Mouse (Mus musculus) testis, postnatal 14 days (tissue): Measurements from ENCODE around the gene Pafah1b2.

Experiments
- DNase-seq: peaks from one replicate; pipeline ENCODE4 v3.0.0; 2021; ENCODE audit warnings: low spot score

The Pafah1b2 gene

DNA sequence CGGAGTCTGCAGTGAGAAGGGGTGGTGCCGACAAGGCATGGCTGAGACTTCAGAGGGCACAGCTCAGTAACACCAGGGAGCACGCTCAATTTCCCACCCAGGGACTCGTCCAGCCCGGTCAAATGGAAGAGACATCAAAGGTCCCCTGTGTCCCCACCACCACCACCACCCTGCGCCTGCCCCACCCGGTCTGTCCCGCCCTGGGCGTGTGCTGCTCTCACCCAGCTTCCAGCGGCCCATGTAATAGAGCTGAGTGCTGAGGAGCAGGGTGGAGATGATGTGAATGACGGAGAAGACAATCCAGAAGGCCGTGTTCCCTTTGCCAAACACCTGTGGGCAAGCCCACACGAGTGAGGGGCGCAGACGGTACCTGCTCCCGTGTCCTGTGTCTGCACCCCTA lies 70.0 kb downstream of the Pafah1b2 start:
- DNase-seq, result no peak

DNA sequence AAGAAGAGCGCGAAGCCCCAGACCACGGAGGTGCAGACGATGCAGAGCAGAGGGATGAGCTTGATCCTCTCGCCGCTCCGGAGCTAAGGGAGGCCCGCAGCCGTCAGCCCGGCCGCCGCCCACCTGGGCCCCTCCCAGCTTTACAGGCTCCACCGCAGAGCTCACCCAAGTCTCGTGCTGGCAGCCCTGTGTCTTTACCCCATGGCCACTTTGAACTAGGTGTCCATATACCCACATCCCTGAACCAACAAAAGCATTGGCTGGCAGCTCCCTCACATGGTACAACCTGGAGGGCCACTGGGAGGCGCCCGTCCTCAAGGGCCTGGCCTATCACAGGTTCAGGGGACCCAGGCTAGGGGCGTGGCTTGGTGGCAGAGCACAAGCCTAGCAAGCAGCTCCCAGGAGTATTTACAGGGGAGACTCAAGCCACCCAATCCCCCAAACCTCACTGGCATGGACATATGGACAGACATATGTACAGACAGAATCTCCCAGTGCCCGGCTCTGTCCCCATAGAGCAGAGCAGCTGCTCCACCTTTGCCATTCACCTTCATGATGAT lies 71.1 kb downstream of the Pafah1b2 start:
- DNase-seq, result no peak

GRCm38 (mm10) chr9:45939794-45940193 lies 72.7 kb downstream of the Pafah1b2 start:
- no peak for DNase-seq

- DNase-seq, result no peak
Observed at GRCm38 (mm10) chr9:45938952-45939637, 73.4 kb downstream of the Pafah1b2 start.

DNA sequence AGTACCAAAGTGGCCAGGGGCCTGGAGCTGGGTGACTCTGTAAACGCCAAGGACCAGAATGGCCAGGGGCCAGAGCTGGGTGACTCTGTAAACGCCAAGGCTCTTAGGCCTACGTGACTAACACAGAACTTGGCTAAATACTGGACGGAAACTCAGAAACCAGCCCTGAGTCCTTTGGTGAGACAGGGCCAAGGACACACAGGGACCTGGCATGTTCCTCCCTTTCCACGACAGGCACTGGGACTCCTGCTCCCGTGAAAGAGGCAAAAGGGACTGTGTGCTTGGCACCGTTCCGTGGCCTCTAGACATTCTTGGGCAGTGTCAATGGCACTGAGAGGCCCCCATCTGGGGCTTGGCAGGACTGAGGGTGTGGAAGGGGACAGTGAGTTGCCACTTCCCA lies 74.4 kb downstream of the Pafah1b2 start:
- no peak for DNase-seq

DNA sequence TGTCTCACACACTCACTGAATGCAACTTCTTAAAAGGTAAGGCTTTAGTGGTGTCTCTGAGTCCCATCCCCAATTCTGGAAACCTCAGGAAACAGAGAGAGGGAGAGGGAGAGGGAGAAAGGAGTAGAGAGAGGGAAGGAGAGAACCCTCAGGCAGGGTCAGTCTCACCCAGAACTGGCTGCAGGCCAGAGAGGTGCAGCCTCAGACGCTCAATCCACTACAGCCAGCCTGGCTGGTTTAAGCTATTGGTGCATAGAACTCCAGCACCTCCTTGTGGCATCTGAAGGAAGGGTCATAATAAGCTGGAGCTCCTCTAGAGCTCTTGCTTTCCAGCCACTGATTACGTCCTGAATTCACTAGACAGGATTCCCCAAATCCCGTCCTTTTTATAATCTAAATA lies 75.6 kb downstream of the Pafah1b2 start:
- peak; percentile 58 for DNase-seq

- no peak for DNase-seq
Observed at GRCm38 (mm10) chr9:45935628-45936210, 76.8 kb downstream of the Pafah1b2 start, which contains the start of gene Tagln. Gene Tagln, minus strand, starts transcription at chr9:45936058.

GRCm38 (mm10) chr9:45932571-45933415 lies 79.7 kb downstream of the Pafah1b2 start:
- no peak for DNase-seq

- DNase-seq, result no peak
Observed at GRCm38 (mm10) chr9:45931958-45932357, 80.5 kb downstream of the Pafah1b2 start.

DNA sequence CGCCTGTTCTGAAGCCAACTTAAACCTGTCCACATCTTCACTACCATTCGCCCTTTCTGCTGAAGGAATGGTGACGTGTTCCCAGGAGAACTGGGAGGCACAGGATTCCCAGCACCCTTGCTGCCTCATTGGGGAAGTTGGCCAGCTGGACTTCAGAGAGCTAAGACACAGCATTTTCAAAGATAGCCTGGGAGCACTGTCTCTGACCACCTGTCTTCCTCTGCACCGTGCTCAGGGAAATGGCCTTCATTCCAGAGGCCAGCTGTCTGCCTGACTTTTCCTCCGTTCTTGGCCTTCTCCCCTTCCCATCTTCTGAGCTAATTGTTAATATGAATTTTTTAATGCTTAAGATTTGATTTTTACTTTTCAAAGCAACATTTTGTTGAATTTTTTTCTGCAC lies 83.2 kb downstream of the Pafah1b2 start:
- DNase-seq, result no peak

- no peak for DNase-seq
Observed at GRCm38 (mm10) chr9:45919895-45920294, 92.6 kb downstream of the Pafah1b2 start.

GRCm38 (mm10) chr9:45917041-45917934 lies 95.2 kb downstream of the Pafah1b2 start:
- peak; percentile 59 for DNase-seq

- no peak for DNase-seq
Observed at GRCm38 (mm10) chr9:45915659-45916058, 96.8 kb downstream of the Pafah1b2 start.
